ENCODE assay signal across 22 mouse cellular contexts in genomic region chr7:64018107-64018506, GRCm38 (mm10).
"Had no signal": no experiment of that assay in that cellular context is flagged by ENCODE, and none has a peak within 500 bp of the region (broad histone marks: within the 10 kb centered on the region; RNA-seq: fewer than 3 reads in every experiment).

No protein-coding gene starts in this region.

- H3K9ac ChIP-seq: liver, embryonic 15.5 days; liver, postnatal 0 days; lung, embryonic 15.5 days; neural tube, embryonic 13.5 days; neural tube, embryonic 15.5 days had no signal

- DNase-seq: liver, postnatal 0 days; lung, adult 2 months; lung, postnatal 14 days; lung, postnatal 36 days; midbrain, embryonic 14.5 days; retina, postnatal 1 day; right cerebral cortex, adult 18-20 months; right cerebral cortex, postnatal 25 days; right cerebral cortex, postnatal 4 days; spleen, adult 18-20 months; thymus, adult 18-20 months; thymus, postnatal 25 days; thymus, postnatal 4 days had no signal

- H3K27ac ChIP-seq: liver, embryonic 15.5 days; lung, embryonic 15.5 days; macrophage; neural tube, embryonic 13.5 days; neural tube, embryonic 15.5 days had no signal

- ATAC-seq: liver, postnatal 0 days; lung, postnatal 0 days; midbrain, embryonic 16.5 days had no signal

- H3K4me3 ChIP-seq: liver, embryonic 15.5 days; lung, embryonic 15.5 days; myocyte; neural tube, embryonic 13.5 days; neural tube, embryonic 15.5 days had no signal

- H3K36me3 ChIP-seq: liver, embryonic 15.5 days; lung, embryonic 15.5 days; neural tube, embryonic 13.5 days; neural tube, embryonic 15.5 days had no signal

- H3K4me1 ChIP-seq: neural tube, embryonic 15.5 days had no signal

- H3K9me3 ChIP-seq: liver, embryonic 15.5 days; lung, embryonic 15.5 days; neural tube, embryonic 13.5 days; neural tube, embryonic 15.5 days had no signal

- H3K27me3 ChIP-seq: liver, embryonic 15.5 days; lung, embryonic 15.5 days; neural tube, embryonic 13.5 days; neural tube, embryonic 15.5 days had no signal

- H3K4me2 ChIP-seq: liver, embryonic 15.5 days; lung, embryonic 15.5 days; midbrain, embryonic 11.5 days; neural tube, embryonic 13.5 days; neural tube, embryonic 15.5 days had no signal
